Mouse (Mus musculus): Measurements from ENCODE around the gene Pim1. TPM values are rescaled to one million over a fixed set of nuclear protein-coding genes. Genes with fewer than 3 reads are reported as not detected.

The Pim1 gene
- total RNA-seq, 1 experiment from 2014 or later, result 588 TPM

DNA sequence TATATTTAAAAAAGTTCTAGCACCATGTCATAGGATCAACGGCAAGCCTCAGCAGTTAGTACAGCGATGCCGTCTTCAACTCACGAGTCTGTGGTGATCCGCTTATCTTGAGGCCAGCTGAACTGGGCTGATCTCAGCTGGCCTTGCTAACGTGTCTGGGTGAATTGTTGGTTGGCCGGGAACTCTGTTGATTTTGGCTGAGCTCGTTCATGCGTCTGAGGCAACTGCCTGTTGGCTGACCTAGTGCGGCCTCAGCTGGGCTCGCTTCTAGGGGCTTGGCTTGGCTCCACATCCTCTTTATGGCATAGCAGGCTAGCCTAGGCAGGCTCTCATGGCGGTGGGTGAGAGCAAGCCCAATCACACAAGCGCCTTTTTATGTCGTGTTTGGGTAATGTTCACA is 50.9 kb downstream of the Pim1 start:
- no peak for ATAC-seq (replicated peaks in 1 of 2; ENCODE audit: insufficient read depth in 1 of 2, low FRiP score in 2 of 2, low TSS enrichment in 1 of 2, low read depth in 1 of 2, poor library complexity in 2 of 2, severe bottlenecking in 2 of 2)

DNA sequence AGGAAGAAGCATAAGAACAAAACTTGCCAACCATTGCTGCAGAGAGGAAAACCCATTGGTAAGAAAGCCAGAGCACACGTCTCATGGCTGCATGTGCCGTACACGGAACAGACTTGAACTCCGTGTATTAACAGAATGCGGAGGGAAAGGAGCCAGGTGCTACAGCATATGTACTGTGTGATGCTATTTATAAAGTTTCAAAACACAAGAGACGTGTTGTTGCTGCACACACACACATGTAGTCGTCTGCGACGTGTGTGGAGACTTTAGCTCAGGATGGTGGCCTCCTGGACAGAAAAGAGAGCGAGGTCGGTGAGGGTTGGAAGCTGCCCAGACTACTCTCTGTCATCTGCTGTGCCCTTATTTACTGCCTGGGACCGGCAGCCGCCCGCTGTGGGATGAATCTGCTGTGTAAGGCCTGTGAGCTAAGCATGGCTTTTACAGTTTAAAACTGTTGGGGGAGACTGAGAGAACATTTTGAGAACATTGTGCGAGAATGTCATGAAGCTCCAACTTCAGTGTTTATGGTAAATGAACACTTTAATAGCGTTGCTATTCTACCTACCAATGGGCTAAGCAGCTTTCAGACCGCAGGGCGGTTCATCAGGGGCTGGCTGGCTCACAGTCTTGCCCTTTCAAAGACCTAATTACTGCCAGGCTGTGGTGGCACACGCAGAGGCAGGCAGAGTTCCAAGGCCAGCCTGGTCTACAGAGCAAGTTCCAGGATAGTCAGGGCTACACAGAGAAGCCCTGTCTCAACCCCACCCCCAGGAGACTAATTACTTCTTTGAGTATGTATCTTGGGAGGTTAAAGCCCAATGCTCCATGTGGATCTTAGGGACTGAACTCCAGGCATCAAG is 52.5 kb downstream of the Pim1 start:
- no peak for ATAC-seq (replicated peaks in 1 of 2; ENCODE audit: insufficient read depth in 1 of 2, low FRiP score in 2 of 2, low TSS enrichment in 1 of 2, low read depth in 1 of 2, poor library complexity in 2 of 2, severe bottlenecking in 2 of 2)

DNA sequence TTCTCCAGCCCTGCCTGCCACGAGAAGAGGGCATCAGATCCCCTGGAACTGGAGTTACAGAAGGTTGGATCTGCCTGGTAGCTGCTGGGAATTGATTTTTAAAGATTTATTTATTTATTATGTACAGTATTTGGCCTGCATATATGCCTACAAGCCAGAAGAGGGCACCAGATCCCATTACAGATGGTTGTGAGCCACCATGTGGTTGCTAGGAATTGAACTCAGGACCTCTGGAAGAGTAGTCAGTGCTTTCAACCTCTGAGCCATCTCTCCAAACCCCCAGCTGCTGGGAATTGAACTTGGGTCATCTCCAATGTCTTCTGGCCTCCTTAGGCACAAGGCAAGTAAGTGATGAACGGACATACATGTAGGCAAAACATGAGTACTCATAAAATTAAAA is 53.5 kb downstream of the Pim1 start:
- no peak for ATAC-seq (replicated peaks in 1 of 2; ENCODE audit: insufficient read depth in 1 of 2, low FRiP score in 2 of 2, low TSS enrichment in 1 of 2, low read depth in 1 of 2, poor library complexity in 2 of 2, severe bottlenecking in 2 of 2)

DNA sequence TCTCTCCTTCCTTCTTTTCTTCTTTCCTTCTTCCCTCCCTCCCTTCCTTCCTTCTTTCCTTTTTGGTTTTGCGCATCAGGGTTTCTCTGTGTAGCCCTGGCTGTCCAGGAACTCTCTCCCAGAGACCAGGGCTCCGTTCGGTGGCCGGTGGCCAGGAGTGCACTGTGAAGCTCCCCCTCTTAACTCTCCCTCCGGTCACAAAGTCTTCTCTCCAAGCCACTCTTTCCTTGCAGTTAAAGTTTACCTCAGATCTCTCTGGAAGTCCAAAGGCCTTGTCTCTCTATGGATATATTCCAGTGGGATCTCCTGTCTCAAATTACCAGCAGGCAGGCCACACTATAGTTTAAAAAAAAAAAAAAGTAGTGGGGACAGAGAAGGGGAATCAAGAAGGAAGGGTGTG is 54.7 kb downstream of the Pim1 start:
- no peak for ATAC-seq (replicated peaks in 1 of 2; ENCODE audit: insufficient read depth in 1 of 2, low FRiP score in 2 of 2, low TSS enrichment in 1 of 2, low read depth in 1 of 2, poor library complexity in 2 of 2, severe bottlenecking in 2 of 2)

Other genes starting within 250 kb of the Pim1 start
- gene Ppil1, start 226.6 kb upstream of the Pim1 start, total RNA-seq (2017), result 68.8 and 69.8 TPM in 2 replicates
- gene BC004004, start 222.0 kb upstream of the Pim1 start, total RNA-seq (2017), result 77.2 and 109 TPM in 2 replicates
- gene Pi16, start 173.1 kb upstream of the Pim1 start, total RNA-seq (2017), result 1.8 and 10.4 TPM in 2 replicates
- gene Mtch1, start 142.8 kb upstream of the Pim1 start, total RNA-seq (2017), result 60.6 and 87.5 TPM in 2 replicates
- gene Fgd2, start 129.8 kb upstream of the Pim1 start, total RNA-seq (2017), result 36.9 and 54.2 TPM in 2 replicates
- 0.31 TPM in 1 of 2 replicates, not detected in the other for gene Gm17657, start 58.9 kb downstream of the Pim1 start, total RNA-seq (2017)
- 5.8 and 7.8 TPM in 2 replicates for gene Tbc1d22b, start 59.0 kb downstream of the Pim1 start, total RNA-seq (2017)
- gene Tmem217, start 61.6 kb downstream of the Pim1 start, total RNA-seq (2017), result not detected in 2 replicates
- gene Rnf8, start 124.0 kb downstream of the Pim1 start, total RNA-seq (2017), result 50.9 and 51.8 TPM in 2 replicates
- gene Gm28043, start 124.1 kb downstream of the Pim1 start, total RNA-seq (2017), result 9.5 and 11.9 TPM in 2 replicates
- gene Cmtr1, start 169.8 kb downstream of the Pim1 start, total RNA-seq (2017), result 127 and 160 TPM in 2 replicates
- 8.1 and 14.5 TPM in 2 replicates for gene Ccdc167, start 226.3 kb downstream of the Pim1 start, total RNA-seq (2017)

Measured in hematopoietic stem cell, adult 5-6 weeks (primary cell).